Mouse (Mus musculus): Measurements from ENCODE around the gene 2900092C05Rik. TPM values are rescaled to one million over a fixed set of nuclear protein-coding genes. Genes with fewer than 3 reads are reported as not detected.

The 2900092C05Rik gene
- not detected for total RNA-seq (2023)

DNA sequence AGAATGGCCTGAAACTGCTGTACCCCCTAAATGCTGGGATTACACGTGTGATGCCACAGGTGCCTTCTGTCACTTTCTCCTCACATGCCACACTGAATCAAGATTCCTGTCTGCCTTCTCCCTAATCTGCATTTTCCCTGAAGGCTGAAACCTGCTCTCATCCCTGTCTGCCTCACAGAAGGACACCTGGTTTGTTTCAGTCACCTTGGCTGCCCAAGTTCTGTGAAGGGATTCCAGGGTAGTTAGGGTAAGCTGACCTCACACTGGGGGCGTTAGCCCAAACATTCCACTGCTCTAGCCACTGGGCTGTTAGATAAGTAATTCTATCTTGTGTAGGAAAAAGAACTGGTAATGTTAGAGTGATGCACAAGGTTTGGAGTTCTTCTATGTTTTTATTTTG lies at the start of gene 2900092C05Rik:
TSS of gene 2900092C05Rik (plus strand) at position 301 of the 400 bp plus-strand sequence.

GRCm38 (mm10) chr7:12478158-12479008 lies 33.9 kb upstream of the 2900092C05Rik start, which contains the start of gene Zfp606:
TSS of gene Zfp606 (plus strand) at chr7:12478293.

Other genes with a start within 250 kb of the 2900092C05Rik start
- gene Vmn1r81, start 244.2 kb upstream of the 2900092C05Rik start, total RNA-seq (2023) = not detected
- gene Vmn1r82, start 212.1 kb upstream of the 2900092C05Rik start, total RNA-seq (2023) = not detected
- gene Vmn1r83, start 183.0 kb upstream of the 2900092C05Rik start, total RNA-seq (2023) = under 1 TPM; 0.15 to 0.29 TPM
- not detected for gene Vmn1r84, start 143.2 kb upstream of the 2900092C05Rik start, total RNA-seq (2023)
- gene Zfp551, start 89.8 kb upstream of the 2900092C05Rik start, total RNA-seq (2023) = under 1 TPM in 1 of 2 experiments, not detected in 1; 0.35 TPM
- 1 to 10 TPM; 1.4 to 2.1 TPM for gene Zfp606, start 34.2 kb upstream of the 2900092C05Rik start, total RNA-seq (2023)
- gene Vmn2r53, start 96.3 kb downstream of the 2900092C05Rik start, total RNA-seq (2023) = under 1 TPM; 0.04 TPM
- not detected for gene Vmn2r54, start 127.8 kb downstream of the 2900092C05Rik start, total RNA-seq (2023)
- gene Vmn2r55, start 172.5 kb downstream of the 2900092C05Rik start, total RNA-seq (2023) = not detected
- gene Vmn2r56, start 222.5 kb downstream of the 2900092C05Rik start, total RNA-seq (2023) = not detected

Data from neutrophil, adult 83 days (primary cell).